Mouse (Mus musculus) lung, postnatal 0 days (tissue): Measurements from ENCODE around the gene Dennd6a. TPM values are rescaled to one million over a fixed set of nuclear protein-coding genes. Genes with fewer than 3 reads are reported as not detected.

ENCODE experiments used
- ATAC-seq: fragments of 200-750 bp; cut with Nextera tagmentation; 2 replicates; pipeline ENCODE4 v1.8.0; 2017; ENCODE audit warnings: moderate library complexity
- DNase-seq: peaks from one replicate; pipeline ENCODE4 v3.0.0-alpha.2; 2016; ENCODE audit warnings: low spot score
- H3K27ac ChIP-seq: fragments of 300-500 bp; sonication (generic); 2 replicates; pipeline ENCODE4 v1.5.1; 2014; ENCODE audit warnings: antibody characterized with exemption, mild to moderate bottlenecking, low read length, mixed read lengths
- H3K27me3 ChIP-seq: fragments of 300-500 bp; sonication (generic); replicated peaks from 2 replicates; pipeline ENCODE4 v1.6.1; 2014; ENCODE audit warnings: low read length, mixed read lengths; ENCODE audit not compliant: insufficient read depth
- H3K36me3 ChIP-seq: fragments of 300-500 bp; sonication (generic); 2 replicates; pipeline ENCODE4 v1.6.1; 2014; ENCODE audit warnings: low read length, mixed read lengths; ENCODE audit not compliant: insufficient read depth
- H3K4me1 ChIP-seq: fragments of 300-500 bp; sonication (generic); 2 replicates; pipeline ENCODE4 v1.6.1; 2014; ENCODE audit warnings: antibody characterized with exemption, low read depth, low read length, mixed read lengths; ENCODE audit not compliant: insufficient read depth
- H3K4me2 ChIP-seq: fragments of 300-500 bp; sonication (generic); replicated peaks from 2 replicates; pipeline ENCODE4 v1.6.1; 2014; ENCODE audit warnings: low read depth, mild to moderate bottlenecking, low read length, moderate library complexity, mixed read lengths
- H3K4me3 ChIP-seq: fragments of 300-500 bp; sonication (generic); 2 replicates; pipeline ENCODE4 v1.5.1; 2014; ENCODE audit warnings: low read depth, low read length
- H3K9ac ChIP-seq: fragments of 300-500 bp; sonication (generic); replicated peaks from 2 replicates; pipeline ENCODE4 v1.6.1; 2014; ENCODE audit warnings: low read depth, mild to moderate bottlenecking
- H3K9me3 ChIP-seq: fragments of 300-500 bp; sonication (generic); 2 replicates; pipeline ENCODE4 v1.6.1; 2016; ENCODE audit warnings: low read length, mixed read lengths
- CTCF ChIP-seq: IDR thresholded peaks from 2 replicates; pipeline ENCODE4 v1.5.1; 2016; ENCODE audit warnings: antibody characterized with exemption, mild to moderate bottlenecking
- EP300 ChIP-seq: IDR thresholded peaks from 2 replicates; pipeline ENCODE4 v1.6.1; 2016; ENCODE audit warnings: antibody characterized with exemption, mild to moderate bottlenecking, control low read depth
- WGBS: fragments of 180-500 bp; shearing (Covaris S2); extraction: QIAGEN DNeasy Blood & Tissue Kit; methylation state at CpG from one replicate; pipeline ENCODE4 v1.1.7; 2014; 5-methylcytosine and 5-hydroxymethylcytosine counted together
- polyA plus RNA-seq: library from polyadenylated mRNA; unstranded; fragments of >200 nt; fragmentation: Nextera tagmentation; extraction: Ambion mirVana; gene quantifications from 2 replicates; pipeline ENCODE4 v1.2.1, GENCODE M21; 2015

Gene Dennd6a
- polyA plus RNA-seq, 1 experiment from 2014 or later, result 30.8 TPM

- Histone ChIP-seq H3K27ac (no peak overlapping the region), H3K9ac (peak overlapping the region; percentile 82), H3K4me2 (peak overlapping the region; percentile 94), H3K4me3 (peak overlapping the region; percentile 97), H3K4me1 (peaks cover 7% of the 10 kb centered on the region; the same call in 1 of the 2 replicates), H3K36me3 (no peaks in the 10 kb centered on the region), H3K27me3 (no peaks in the 10 kb centered on the region), H3K9me3 (no peaks in the 10 kb centered on the region)
- no peak for DNase-seq
- 8% methylated on average over 19 of the region's 19 CpGs for WGBS
- no peak for TF ChIP-seq CTCF
- TF ChIP-seq EP300, result no peak
- ATAC-seq, result no peak
Measured at GRCm38 (mm10) chr14:26533267-26533666, 40.4 kb upstream of the Dennd6a start.

DNA sequence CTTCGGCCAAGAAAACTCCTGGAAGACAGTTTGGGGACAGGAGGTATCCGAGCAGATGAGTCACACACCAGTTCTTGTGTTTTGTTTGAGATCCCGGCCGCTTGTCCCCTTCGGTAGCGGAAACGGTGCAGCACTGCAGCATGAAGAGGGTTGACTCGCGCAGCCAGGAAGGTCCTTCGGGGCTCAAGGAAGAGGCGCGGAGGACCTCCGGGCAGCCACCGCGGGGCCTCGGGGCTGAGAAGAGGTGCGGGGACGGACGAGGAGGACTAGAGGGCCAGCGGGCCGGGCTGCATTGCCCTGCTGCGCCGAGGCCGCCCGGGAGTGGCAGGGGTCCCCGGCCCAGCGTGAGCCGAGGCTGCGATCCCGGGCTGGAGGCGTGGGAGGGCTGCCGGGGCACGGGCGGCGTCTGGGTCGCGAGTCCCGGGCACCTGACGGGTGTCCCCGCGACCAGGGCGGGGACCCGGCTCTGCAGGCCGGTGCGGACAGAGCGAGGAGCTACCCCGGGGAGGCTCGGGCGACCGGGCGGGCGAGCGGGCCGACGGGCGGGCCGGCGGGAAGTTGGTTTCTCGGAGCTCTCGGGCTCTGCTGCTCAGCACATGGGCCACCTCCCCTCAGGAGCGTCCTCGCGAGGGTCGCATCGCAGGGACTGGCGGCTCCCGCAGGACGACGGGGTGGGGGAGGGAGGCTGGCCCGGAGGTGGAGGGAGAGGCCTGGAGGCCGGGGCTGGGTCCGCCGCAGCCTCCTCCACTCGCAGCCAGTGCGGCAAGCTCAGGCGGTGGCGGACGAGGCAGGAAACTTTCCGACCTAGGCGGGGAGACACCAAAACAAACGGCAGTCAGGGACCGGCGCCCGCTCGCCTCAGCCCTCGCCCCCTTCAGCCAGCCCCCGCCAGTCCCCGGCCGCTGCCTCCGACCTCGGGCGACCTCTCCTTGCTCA lies 39.6 kb upstream of the Dennd6a start:
- H3K9me3 ChIP-seq, result no peaks in the 10 kb centered on the region
- H3K4me1 ChIP-seq, result peaks cover 7% of the 10 kb centered on the region; the same call in 1 of the 2 replicates
- H3K36me3 ChIP-seq, result no peaks in the 10 kb centered on the region
- peak overlapping the region; percentile 94 for H3K4me2 ChIP-seq
- H3K9ac ChIP-seq, result peak overlapping the region; percentile 82
- peak overlapping the region; percentile 82 for H3K27ac ChIP-seq
- no peaks in the 10 kb centered on the region for H3K27me3 ChIP-seq
- ATAC-seq (peak; percentile 76), DNase-seq (peak; percentile 70)
- peak overlapping the region; percentile 97 for H3K4me3 ChIP-seq
- TF ChIP-seq CTCF (no peak), EP300 (no peak)
- WGBS, result 2% methylated on average over 78 of the region's 92 CpGs

- H3K27me3 ChIP-seq, result no peaks in the 10 kb centered on the region
- peak; percentile 98 for DNase-seq
- peak within 1 kb of the TSS; percentile 94 for H3K4me2 ChIP-seq
- TF ChIP-seq EP300, result peak; percentile 54; the same call in 1 of the 2 replicates
- TF ChIP-seq CTCF, result no peak
- H3K4me3 ChIP-seq, result peak within 1 kb of the TSS; percentile 97
- H3K4me1 ChIP-seq, result no peaks in the 10 kb centered on the region; the same call in 1 of the 2 replicates
- peak; percentile 95 for ATAC-seq
- H3K9me3 ChIP-seq, result no peaks in the 10 kb centered on the region
- H3K27ac ChIP-seq, result peak within 1 kb of the TSS; percentile 82
- peak within 1 kb of the TSS; percentile 82 for H3K9ac ChIP-seq
- 13% methylated on average over 31 of the region's 33 CpGs for WGBS
- no peaks in the 10 kb centered on the region for H3K36me3 ChIP-seq
Measured at GRCm38 (mm10) chr14:26534757-26535479, 38.7 kb upstream of the Dennd6a start, which contains the start of gene Slmap. Gene Slmap (minus strand): TSS chr14:26534931.

- 70% methylated on average over 4 of the region's 4 CpGs for WGBS
- DNase-seq, result no peak
- H3K36me3 ChIP-seq, result no peaks in the 10 kb centered on the region
- ATAC-seq, result no peak
- H3K4me2 ChIP-seq, result no peak overlapping the region
- H3K9me3 ChIP-seq, result no peaks in the 10 kb centered on the region
- no peak overlapping the region for H3K9ac ChIP-seq
- no peaks in the 10 kb centered on the region for H3K4me1 ChIP-seq
- no peak overlapping the region for H3K27ac ChIP-seq
- H3K27me3 ChIP-seq, result no peaks in the 10 kb centered on the region
- no peak overlapping the region for H3K4me3 ChIP-seq
- no peak for TF ChIP-seq EP300
- no peak for TF ChIP-seq CTCF
Measured at GRCm38 (mm10) chr14:26539241-26539640, 34.4 kb upstream of the Dennd6a start.

GRCm38 (mm10) chr14:26540577-26540976 lies 33.1 kb upstream of the Dennd6a start:
- H3K27ac ChIP-seq, result no peak overlapping the region
- H3K4me1 ChIP-seq, result no peaks in the 10 kb centered on the region
- no peaks in the 10 kb centered on the region for H3K36me3 ChIP-seq
- H3K9me3 ChIP-seq, result no peaks in the 10 kb centered on the region
- no peak overlapping the region for H3K4me2 ChIP-seq
- TF ChIP-seq CTCF, result no peak
- TF ChIP-seq EP300, result no peak
- DNase-seq (no peak), ATAC-seq (no peak)
- no peaks in the 10 kb centered on the region for H3K27me3 ChIP-seq
- H3K4me3 ChIP-seq, result no peak overlapping the region
- 56% methylated on average over 1 of the region's 1 CpGs for WGBS
- H3K9ac ChIP-seq, result no peak overlapping the region

DNA sequence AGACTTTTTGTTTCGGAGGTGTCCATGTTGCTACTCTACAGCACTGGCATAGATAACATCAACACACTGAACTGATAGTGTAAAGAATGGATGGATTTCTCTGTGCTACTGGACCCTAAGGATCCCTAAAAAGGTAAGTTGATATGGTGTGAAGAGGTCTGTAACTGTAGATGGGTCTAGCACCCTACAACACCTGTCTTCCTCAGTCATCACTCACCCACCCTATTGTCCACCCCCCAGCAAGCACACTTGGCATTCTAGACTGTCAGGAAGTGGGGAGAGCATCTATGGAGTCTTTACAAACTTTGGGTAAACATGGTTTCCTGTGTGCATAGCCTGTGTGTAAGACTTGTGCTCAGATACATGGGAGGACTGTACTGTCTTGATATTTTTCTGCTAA lies 31.5 kb upstream of the Dennd6a start:
- ATAC-seq (no peak), DNase-seq (no peak)
- 95% methylated on average over 1 of the region's 1 CpGs for WGBS
- Histone ChIP-seq H3K4me3 (no peak overlapping the region), H3K27me3 (no peaks in the 10 kb centered on the region), H3K36me3 (no peaks in the 10 kb centered on the region), H3K4me2 (no peak overlapping the region), H3K27ac (no peak overlapping the region), H3K4me1 (no peaks in the 10 kb centered on the region), H3K9me3 (no peaks in the 10 kb centered on the region), H3K9ac (no peak overlapping the region)
- TF ChIP-seq CTCF, result no peak
